Mouse (Mus musculus) embryo, embryonic 10 days (tissue): ENCODE data around the gene C87414.
"Not testable (repeated sequence)": the region's sequence is repeated elsewhere in the genome, so short reads cannot be mapped to it uniquely, and the experiment has no call there.

Experiments used
- DNase-seq: peaks from one replicate; pipeline ENCODE4 v3.0.0-alpha.2; 2015; ENCODE audit warnings: low spot score

Gene C87414

DNA sequence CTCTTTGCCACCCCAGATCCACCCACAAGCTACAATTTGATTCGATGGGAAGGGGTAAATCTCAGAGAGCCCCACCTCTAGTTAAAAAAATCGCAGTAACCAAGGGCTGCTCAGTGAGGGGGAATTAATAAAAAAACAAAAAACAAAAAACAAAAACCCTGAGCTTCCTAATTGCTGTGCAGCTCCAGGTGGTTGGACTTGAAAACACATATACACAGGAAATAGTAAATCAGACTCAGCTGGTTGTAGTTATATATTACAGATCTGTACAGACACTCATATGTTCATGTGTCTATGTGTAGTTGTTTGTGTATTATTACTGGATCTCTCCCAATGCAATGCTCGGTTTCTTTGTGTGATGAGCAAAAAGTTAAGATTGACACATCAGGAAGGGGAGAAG, at the start of gene C87414:
Gene C87414 (minus strand): TSS at position 101 of the 400 bp plus-strand sequence.
- DNase-seq, result not testable (repeated sequence)

DNA sequence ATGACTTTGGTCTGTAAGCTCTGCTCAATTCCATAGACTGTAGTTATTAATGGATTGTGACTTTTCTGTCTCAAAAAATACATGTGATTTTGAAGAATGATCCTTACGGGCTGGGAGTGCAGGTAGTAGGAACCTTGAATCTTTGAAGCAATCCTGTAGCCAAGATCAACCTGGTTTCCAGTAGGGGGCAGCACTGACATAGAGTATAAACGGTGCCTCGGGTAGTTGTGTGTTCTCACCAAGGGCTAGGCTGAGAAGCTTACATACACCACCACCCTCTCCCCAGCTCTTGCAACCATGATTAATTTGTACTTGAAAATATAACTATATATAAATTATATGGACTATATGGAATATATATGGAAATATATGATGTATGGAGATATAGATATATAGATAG, 13.3 kb upstream of the C87414 start:
- not testable (repeated sequence) for DNase-seq
